Mouse (Mus musculus) mouse embryonic stem cell (cell line): Measurements from ENCODE around the gene Mpi.

ENCODE experiments used
- in situ Hi-C, 2 experiments: fragments of 300-500 bp; cut with MboI; formaldehyde crosslinking; loops; 1 replicate in 1 of 2; 3 replicates in 1 of 2; pipeline ENCODE4 v1.14.3; 2019 to 2020; ENCODE audit warnings: low sequenced_read_pairs in 2 of 2, low pct_unique_long_range_greater_than_20kb in 1 of 2, mixed read lengths in 1 of 2; ENCODE audit not compliant: unreplicated experiment in 1 of 2

The Mpi gene

DNA sequence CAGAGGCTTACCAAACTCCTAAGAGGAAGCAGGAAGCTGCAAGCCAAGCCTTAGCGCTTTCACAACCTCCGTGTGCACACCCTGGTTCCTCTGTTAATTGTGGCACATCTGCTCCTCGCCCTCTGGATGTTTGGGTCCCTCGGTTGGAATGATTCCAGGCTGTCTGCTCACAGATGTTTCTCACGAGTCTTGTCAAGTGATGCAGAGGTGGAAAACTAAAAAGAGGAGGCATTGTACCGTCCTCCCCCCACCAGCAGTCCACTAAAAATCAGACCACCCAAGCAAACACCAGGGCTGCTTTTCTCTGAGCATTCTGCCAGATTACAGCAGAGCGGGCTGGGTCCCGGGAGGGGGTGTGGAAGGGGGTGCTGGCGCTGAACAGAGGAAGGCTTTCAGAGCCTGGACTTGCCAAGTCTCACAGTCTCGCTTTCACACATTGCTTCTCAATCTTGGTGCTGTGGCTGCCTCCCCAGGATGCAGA, 13.2 kb upstream of the Mpi start:
- in situ Hi-C loops, result no loop called here

DNA sequence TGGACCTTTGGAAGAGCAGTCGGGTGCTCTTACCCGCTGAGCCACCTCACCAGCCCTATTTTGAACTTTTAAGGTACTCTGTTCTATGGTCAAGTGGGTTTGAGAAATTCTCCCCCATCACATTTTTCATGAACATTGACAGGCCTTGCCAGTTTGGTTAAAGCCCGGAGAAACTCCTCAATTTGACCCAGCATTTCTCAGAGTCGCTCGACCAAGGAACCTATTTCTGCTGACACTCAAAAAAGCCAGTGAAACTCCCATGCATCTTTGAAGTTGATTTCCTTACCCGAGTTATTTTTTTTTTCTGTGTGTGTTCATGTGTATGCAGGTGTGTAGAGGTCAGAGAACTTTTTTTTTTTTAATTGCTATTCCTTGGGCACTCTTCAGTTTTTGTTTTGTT, 12.0 kb upstream of the Mpi start:
- in situ Hi-C loops, result no loop called here

DNA sequence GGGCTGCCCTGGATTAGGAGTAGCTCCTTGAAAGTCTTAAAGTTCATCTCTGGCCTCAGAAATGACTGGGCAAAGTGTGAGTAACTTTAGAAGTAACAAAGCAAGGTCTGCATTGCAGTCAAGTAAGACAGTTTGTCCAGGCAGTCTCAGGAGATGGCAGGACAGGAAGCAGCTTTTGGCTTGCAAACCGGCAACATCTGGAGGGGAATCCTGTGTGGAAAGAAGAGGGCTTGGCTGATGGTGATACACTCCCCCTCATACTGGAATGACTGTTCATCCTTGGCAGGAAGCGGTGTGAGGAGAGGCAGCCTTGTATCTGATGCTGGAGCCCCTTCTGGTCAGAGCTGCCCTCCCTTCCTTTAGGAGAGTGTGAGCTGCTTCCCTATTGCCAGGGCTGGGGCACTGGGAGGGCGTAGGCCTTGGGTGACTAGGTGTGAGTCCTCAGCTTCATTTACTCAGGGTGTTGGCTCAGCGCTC, 10.4 kb upstream of the Mpi start:
- in situ Hi-C loops, result no loop called here

DNA sequence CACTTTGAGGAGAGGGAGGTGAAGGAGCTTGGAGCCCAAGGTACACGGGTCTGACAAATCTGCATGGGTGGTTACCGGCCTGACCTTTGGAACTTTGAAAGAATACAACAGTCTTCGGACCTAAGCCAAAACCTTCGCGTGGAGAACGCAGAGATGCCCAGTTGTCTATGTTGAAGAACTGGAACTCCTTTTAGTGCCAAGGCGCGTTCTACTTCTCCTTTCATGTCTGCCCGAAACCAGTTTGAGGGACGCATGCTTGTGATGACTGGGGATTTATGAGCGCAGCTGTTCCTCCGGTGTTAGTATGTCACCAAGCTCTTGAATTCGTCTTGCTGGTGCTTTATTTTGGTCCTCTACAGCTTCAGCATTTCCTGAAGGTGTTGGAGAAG, 9.1 kb upstream of the Mpi start:
- in situ Hi-C loops, result no loop called here

DNA sequence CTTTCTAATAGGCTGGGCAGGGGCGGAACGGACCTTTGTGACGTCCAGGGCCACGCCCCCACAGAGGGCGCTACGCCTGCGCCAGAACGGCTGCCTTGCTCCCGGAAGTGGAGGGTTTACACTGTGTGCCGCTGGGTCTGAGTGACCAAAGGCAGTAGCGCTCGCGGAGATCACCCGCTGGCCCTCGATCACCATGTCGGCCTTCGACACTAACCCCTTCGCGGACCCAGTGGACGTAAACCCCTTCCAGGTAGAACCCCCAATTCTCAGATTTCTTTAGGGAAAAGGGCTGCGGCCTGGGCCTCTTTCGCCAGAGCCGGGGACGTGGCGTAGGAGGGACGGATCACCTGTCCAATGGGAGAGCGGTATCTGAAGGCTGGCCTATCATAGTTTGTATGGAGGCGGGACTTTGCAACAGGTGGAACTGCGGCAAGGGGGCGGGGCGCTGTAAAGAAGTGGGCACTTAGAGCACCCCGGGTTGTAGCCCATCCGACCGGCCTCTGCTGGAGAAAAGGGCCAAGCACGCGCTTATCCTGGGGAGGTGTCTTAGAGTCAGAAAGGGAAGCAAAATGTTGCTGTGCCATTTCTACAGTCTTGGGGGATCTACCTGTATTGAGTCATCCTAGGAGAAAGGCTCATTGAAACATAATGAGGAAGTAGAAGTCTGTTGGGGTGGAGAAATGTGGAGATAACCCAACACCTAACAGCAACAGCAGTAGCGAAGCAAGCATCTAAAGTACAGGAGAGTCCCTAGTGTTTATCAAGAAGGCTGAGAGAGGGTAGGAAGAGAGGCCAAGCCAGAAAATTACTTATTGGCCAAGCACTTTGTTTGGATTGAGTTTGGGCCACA, 8.5 kb upstream of the Mpi start, which contains the start of gene Scamp2:
Gene Scamp2, plus strand, starts transcription at position 83 of the 850 bp plus-strand sequence.
- in situ Hi-C loops, result no loop called here

DNA sequence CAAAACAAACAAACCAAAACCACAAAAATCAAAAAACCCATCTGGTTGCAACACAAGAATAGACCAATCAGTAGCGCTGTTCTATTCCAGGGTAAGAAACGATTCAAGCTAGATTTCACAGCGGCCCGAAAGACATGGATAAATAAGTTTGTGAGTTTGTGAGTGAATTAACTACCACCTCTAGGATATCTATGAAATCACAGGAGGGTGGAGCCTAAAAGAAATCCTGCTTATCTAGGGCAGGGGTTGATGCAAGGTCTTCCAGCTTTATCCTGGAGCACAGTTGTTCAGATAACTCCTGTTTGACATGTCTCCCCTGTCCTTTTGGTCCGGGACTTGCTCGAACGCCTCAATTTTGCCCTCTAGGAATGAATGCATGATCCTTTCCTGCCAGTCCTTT, 7.7 kb upstream of the Mpi start:
- in situ Hi-C loops, result no loop called here

DNA sequence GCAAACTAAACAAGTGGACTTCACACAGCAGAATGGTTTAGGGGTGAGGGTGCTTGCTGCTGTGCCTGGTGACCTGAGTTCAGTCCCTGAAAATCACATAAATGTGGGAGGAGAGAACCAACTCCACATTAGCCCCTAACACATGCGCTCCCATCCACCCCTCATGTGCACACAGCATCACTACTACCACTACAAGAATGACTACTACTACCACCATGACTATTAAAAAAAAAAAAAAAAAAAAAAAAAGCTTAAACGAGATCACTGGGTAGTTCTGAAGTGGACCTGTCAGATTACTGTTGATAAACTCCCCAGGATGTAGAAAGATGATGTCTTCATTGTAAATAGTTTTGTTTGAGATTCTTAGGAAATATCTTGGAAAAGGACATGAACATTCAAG, 7.0 kb upstream of the Mpi start:
- in situ Hi-C loops, result no loop called here

DNA sequence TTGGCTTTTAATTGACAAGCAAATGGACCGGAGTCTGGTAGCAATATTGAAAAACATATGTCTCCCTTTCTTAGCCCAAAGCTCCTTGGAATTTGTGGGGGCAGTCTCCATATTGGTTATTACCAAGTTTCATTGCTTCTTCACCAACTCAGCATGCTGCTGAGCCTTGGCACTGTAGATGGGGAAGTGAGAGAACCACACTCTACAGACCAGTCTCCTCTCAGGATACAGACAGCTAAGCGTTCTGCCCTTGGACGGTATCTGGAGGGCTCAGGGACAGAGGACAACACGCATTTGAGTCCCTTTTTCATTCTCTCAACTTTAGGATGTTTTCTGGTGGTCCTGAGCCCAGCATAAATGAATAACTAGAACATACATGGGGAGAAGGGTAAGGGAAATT, 6.1 kb upstream of the Mpi start:
- in situ Hi-C loops, result no loop called here

DNA sequence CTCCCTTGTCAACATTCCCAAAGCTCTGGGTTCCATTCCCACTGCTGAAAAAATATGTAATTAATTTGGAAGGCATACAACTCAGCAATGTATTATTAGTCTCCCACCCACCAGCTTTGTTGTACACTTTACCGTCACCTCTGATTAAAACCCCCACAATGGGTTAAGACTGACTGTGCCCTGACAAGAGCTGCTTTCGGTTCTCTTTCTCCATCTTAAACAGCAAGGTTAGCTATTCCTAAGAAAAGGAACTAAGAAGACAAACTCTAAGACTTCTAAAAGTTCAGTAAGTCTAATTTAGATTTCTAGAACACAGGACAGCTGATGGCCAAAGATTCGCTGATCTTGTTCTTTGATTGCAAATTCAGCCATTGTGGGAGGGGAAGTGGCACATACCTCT, 4.7 kb upstream of the Mpi start:
- in situ Hi-C loops, result no loop called here

DNA sequence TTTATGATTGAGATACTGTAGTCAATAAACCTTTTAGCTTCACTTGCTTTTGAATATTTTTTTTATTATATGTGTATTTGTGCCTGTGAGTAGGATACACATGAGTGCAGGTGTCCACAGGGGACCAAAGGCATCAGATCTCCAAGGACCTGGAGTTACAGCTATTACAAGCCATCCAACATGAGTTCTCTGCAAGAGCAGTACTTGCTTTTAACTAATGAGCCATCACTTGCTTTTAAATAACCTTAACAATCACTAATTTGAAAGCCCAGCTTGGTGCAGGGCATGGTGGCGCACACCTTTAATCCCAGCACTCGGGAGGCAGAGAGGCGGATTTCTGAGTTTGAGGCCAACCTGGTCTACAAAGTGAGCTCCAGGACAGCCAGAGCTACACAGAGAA, 2.2 kb upstream of the Mpi start:
- in situ Hi-C loops, result no loop called here

DNA sequence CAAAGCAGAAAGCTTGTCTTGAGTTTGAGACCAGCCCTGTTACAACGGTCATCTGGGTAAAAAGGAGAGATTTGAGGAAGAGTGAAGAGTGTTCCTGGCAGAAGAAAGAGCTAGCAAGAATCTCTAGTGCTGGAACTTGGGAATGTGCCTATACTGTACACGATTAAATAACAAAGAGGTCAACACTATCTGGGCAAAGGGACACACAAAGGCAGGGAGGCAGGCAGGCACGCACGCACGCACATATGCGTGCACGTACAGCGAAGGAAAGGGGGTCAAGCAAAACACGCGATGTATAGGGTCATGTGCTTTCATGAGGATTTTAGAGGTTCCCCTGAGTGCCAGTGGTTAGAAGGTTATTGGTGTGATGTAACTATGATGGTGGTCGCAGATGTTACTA, 556 bp upstream of the Mpi start:
- in situ Hi-C loops, result no loop called here

DNA sequence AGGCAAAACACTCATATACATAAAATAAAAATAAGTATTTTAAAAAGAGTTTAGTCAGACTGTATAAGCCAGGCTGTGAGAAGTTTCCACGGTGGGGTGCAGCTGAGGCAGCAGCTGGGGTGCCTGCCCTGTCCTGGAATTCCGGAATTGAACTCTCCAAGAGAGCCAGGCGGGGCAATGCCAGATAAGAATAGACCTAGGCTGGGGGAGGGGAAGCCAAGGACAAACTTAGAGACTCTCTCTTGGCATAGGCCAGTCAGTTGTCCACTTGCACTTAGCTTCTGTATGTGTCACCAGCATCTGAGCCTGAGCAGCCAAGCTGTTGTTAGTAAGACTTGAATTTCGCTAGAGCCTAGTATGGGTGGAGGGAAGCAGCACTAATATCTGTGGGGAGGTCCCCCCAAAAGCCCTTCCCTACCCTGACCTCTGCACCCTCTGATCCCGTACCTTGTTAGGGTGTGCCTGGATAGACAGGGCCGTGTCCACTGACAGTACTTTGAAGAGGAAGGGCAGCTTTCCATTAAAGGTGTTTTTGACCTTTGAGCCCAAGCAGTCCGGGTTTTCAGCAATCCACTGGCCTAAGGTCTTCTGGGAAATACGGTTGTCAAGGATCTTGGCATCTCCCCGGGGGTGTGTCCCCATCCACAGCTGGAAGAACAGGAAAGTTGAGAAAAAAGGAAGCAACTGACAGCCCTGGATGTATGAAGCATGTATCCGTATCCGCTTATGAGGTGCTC, 2.3 kb downstream of the Mpi start:
- in situ Hi-C loops, result no loop called here

DNA sequence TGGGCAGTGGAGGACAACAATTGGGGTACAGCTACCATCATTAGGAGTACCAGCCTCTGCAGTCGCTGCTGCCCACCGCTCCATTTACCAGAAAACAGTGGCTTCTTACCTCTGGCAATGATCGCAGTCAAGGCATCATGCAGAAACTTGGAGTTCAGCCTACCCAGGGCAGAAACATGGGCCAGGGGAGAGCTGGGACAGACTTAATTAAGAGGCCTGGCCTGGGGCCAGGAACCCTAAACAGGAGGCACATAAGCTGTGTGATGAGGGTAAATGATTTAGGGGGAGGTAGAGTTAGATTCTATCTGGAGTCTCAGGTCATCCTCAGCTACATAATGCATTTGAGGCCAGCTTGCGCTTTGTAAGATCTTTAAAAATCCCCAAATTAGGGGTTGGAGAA, 3.4 kb downstream of the Mpi start:
- in situ Hi-C loops, result no loop called here

DNA sequence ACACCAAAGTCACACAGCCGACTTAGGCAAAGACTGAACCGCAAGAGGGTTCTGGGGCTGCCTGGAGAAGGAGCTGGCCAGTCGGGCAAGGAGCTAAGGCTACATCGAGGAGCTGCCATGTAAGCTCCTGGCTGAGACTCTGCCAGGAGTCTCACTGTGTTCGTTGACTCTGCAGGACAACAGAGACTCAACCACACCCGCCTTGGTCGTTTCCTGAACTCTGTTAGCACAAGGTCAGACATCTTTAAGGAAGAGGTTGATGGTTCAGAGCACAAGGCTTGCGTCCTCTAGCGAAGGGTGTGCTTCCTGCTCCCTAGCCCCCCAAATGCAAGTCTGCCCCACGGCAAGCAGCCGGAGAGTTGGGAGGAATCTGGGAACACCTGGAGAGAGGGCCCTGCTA, 4.7 kb downstream of the Mpi start:
- in situ Hi-C loops, result no loop called here

DNA sequence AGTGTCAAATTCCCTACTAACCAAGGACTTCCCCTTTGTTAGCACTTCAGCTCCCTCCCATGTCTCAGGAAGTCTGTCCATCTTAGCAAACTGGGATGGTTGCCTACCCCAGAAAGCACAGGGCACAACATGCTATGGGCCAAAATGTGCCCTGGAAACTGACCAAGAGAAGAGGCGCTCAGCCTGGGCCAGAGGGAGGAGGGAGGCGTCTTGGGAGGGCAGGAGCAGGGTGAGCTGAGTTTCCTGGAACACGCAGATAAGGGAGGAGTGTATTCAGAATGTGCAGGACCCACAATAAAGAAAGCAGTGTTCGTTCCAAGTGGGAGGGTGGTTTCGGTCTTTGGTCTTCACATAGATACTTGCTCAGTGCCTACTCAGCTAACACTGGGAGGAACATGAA, 5.3 kb downstream of the Mpi start:
- in situ Hi-C loops, result no loop called here

DNA sequence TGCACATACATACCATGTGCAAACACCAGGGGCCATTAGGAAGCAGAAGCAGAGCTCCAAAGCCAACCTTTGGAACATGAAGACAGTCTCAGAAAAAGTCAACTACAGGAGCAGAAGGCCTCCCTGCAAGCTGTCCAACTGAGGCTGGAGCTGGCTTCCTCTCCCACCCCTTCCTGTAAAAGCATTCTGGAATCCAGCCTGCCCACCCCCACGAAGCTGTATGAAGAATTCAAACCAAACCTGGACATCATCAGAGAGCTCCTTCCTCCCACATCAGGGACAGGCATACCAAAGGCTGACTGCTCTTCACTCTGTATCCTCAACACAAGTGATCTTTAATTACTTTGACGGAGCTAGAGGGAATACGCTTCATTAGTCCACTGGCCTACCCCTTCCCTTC, 8.6 kb downstream of the Mpi start:
- in situ Hi-C loops, result no loop called here

DNA sequence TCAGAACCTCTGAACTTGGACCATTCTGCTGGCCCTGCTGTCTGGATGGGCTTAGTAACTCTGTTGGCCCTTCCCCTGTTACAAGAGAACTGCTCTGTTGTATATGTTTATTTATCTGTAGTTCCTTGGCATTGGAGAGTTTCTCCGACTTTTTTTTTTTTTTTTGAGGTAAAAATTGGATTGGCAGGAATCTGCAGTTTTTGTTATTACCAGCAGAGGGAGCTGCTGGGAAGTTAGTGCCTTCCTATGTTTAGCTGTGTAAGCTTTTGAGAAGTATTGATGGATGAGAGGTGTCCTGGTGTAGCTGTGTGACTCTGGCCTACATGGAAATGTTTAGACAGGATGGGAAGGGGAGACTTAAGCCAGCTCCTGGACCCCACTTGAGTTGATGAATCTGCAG, 11.3 kb downstream of the Mpi start:
- in situ Hi-C loops, result no loop called here

DNA sequence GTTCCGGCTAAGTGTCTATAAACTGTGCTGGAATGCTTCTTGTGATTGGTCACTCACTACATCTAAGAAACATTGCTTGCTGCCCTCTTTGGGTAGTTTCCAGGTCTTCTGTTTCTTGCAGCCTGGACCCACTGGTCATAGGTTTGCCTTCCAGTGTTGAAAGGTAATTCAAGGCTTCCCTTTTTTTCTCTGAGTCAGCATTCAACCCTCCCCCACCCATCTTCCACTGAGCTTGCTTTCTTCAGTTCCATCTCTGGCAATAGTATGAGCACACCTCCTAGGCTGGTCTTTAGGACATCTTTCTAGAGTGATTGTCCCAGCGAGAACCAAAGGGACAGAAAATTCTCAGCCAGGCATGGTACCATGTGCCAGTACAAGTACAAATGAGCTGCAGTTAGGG, 13.0 kb downstream of the Mpi start:
- in situ Hi-C loops, result no loop called here

DNA sequence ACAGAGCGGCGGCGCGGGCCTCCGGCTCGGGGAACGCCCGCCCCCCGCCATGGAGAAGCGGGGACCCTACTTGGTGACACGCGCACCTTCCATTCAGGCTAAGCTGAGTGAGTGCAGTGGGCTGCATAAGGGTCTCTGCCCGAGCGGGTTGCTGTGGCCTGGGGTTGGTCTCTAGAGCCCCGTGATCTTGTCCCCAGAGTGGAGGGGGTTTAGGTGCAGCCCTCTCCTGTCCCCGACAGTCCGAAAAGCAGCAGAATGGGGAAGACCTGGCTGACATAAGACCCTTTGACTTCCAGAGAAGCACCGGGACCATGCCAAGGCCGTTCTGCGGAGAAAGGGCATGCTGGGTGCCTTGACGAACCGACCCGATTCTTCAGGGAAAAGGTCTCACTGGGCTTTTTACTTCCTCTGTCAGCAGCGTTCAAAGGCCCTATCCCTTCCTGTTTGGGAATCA, 14.8 kb downstream of the Mpi start:
- in situ Hi-C loops, result no loop called here
